Mouse (Mus musculus): Measurements from ENCODE around the gene Thoc5. TPM values are rescaled to one million over a fixed set of nuclear protein-coding genes. Genes with fewer than 3 reads are reported as not detected.

The Thoc5 gene
- polyA plus RNA-seq, 1 experiment = 35.6 TPM

GRCm38 (mm10) chr11:4906231-4906630 lies 11.1 kb downstream of the Thoc5 start:
- DNase-seq (ENCODE audit: low spot score) = no peak

- DNase-seq (ENCODE audit: low spot score) = no peak
These were observed 20.9 kb downstream of the Thoc5 start for GRCm38 (mm10) chr11:4916068-4916467.

- DNase-seq (ENCODE audit: low spot score) = no peak
These were observed 26.2 kb downstream of the Thoc5 start for GRCm38 (mm10) chr11:4921281-4921680.

GRCm38 (mm10) chr11:4921751-4922150 lies 26.6 kb downstream of the Thoc5 start:
- DNase-seq (ENCODE audit: low spot score) = no peak

- DNase-seq (ENCODE audit: low spot score) = no peak
These were observed 32.1 kb downstream of the Thoc5 start for GRCm38 (mm10) chr11:4927224-4927623.

- no peak for DNase-seq (ENCODE audit: low spot score)
These were observed 36.0 kb downstream of the Thoc5 start for GRCm38 (mm10) chr11:4931009-4931601.

GRCm38 (mm10) chr11:4936243-4936642 lies 41.1 kb downstream of the Thoc5 start:
- DNase-seq (ENCODE audit: low spot score) = no peak

GRCm38 (mm10) chr11:4946530-4946929 lies 51.4 kb downstream of the Thoc5 start:
- no peak for DNase-seq (ENCODE audit: low spot score)

- DNase-seq (ENCODE audit: low spot score) = peak; percentile 35
These were observed 52.1 kb downstream of the Thoc5 start for GRCm38 (mm10) chr11:4946947-4947812.

GRCm38 (mm10) chr11:4947813-4948174 lies 52.7 kb downstream of the Thoc5 start, which contains the start of gene Nefh:
TSS of gene Nefh (minus strand) at chr11:4948064.
- no peak for DNase-seq (ENCODE audit: low spot score)

GRCm38 (mm10) chr11:4948792-4949191 lies 53.7 kb downstream of the Thoc5 start:
- DNase-seq (ENCODE audit: low spot score) = no peak

- no peak for DNase-seq (ENCODE audit: low spot score)
These were observed 54.3 kb downstream of the Thoc5 start for GRCm38 (mm10) chr11:4949256-4950044.

GRCm38 (mm10) chr11:4953401-4953800 lies 58.3 kb downstream of the Thoc5 start:
- no peak for DNase-seq (ENCODE audit: low spot score)

GRCm38 (mm10) chr11:4953918-4954317 lies 58.8 kb downstream of the Thoc5 start:
- no peak for DNase-seq (ENCODE audit: low spot score)

- no peak for DNase-seq (ENCODE audit: low spot score)
These were observed 68.1 kb downstream of the Thoc5 start for GRCm38 (mm10) chr11:4963099-4963808.

GRCm38 (mm10) chr11:4966325-4966724 lies 71.2 kb downstream of the Thoc5 start:
- no peak for DNase-seq (ENCODE audit: low spot score)

GRCm38 (mm10) chr11:4966888-4967287 lies 71.8 kb downstream of the Thoc5 start:
- DNase-seq (ENCODE audit: low spot score) = no peak

- DNase-seq (ENCODE audit: low spot score) = no peak
These were observed 72.4 kb downstream of the Thoc5 start for GRCm38 (mm10) chr11:4967549-4967948.

GRCm38 (mm10) chr11:4968376-4968775 lies 73.3 kb downstream of the Thoc5 start:
- DNase-seq (ENCODE audit: low spot score) = no peak

GRCm38 (mm10) chr11:4972967-4973870 lies 78.1 kb downstream of the Thoc5 start:
- DNase-seq (ENCODE audit: low spot score) = no peak

GRCm38 (mm10) chr11:4973871-4974256 lies 78.7 kb downstream of the Thoc5 start:
- no peak for DNase-seq (ENCODE audit: low spot score)

Measured in urinary bladder, adult 2 months (tissue).